Mouse (Mus musculus) cerebellum, adult 18-20 months (tissue): ENCODE measurements around the gene Fkbp8.

ENCODE experiments used
- DNase-seq, 2 experiments: peaks; one replicate each; pipeline ENCODE4 v3.0.0; 2021

Gene Fkbp8

GRCm38 (mm10) chr8:70529741-70530161, 2.2 kb downstream of the Fkbp8 start:
- no peak for DNase-seq

GRCm38 (mm10) chr8:70530314-70530713, 2.8 kb downstream of the Fkbp8 start:
- no peak for DNase-seq

- no peak for DNase-seq
These were observed 6.8 kb downstream of the Fkbp8 start for GRCm38 (mm10) chr8:70534281-70534680.

- DNase-seq: no peak
These were observed 7.7 kb downstream of the Fkbp8 start for GRCm38 (mm10) chr8:70535221-70535620.

GRCm38 (mm10) chr8:70535701-70536100, 8.2 kb downstream of the Fkbp8 start:
- DNase-seq: no peak

GRCm38 (mm10) chr8:70538024-70538579, 10.6 kb downstream of the Fkbp8 start:
- DNase-seq: peak in 1 of 2 experiments; percentile 49

GRCm38 (mm10) chr8:70538633-70539076, 11.1 kb downstream of the Fkbp8 start:
- DNase-seq: peak; percentile 99 to 100

GRCm38 (mm10) chr8:70539077-70539813, 11.7 kb downstream of the Fkbp8 start, which contains the start of gene Ell:
Gene Ell (plus strand): TSS chr8:70539457.
- peak; percentile 98 to 99 for DNase-seq

- no peak for DNase-seq
These were observed 12.5 kb downstream of the Fkbp8 start for GRCm38 (mm10) chr8:70540013-70540506.

GRCm38 (mm10) chr8:70540507-70541071, 13.1 kb downstream of the Fkbp8 start:
- no peak for DNase-seq

GRCm38 (mm10) chr8:70541081-70541480, 13.6 kb downstream of the Fkbp8 start:
- DNase-seq: no peak

- no peak for DNase-seq
These were observed 16.7 kb downstream of the Fkbp8 start for GRCm38 (mm10) chr8:70544200-70544687.

GRCm38 (mm10) chr8:70546412-70546811, 18.9 kb downstream of the Fkbp8 start:
- DNase-seq: no peak

GRCm38 (mm10) chr8:70547762-70548161, 20.2 kb downstream of the Fkbp8 start:
- DNase-seq: no peak

- no peak for DNase-seq
These were observed 22.1 kb downstream of the Fkbp8 start for GRCm38 (mm10) chr8:70549412-70550184.

GRCm38 (mm10) chr8:70551558-70552161, 24.1 kb downstream of the Fkbp8 start:
- no peak for DNase-seq

GRCm38 (mm10) chr8:70552836-70553235, 25.3 kb downstream of the Fkbp8 start:
- DNase-seq: no peak

- DNase-seq: peak; percentile 78 to 84
These were observed 26.2 kb downstream of the Fkbp8 start for GRCm38 (mm10) chr8:70553740-70554139.

GRCm38 (mm10) chr8:70555079-70555747, 27.7 kb downstream of the Fkbp8 start:
- no peak for DNase-seq

- DNase-seq: no peak
These were observed 30.8 kb downstream of the Fkbp8 start for GRCm38 (mm10) chr8:70558334-70558733.

- no peak for DNase-seq
These were observed 31.5 kb downstream of the Fkbp8 start for GRCm38 (mm10) chr8:70558983-70559382.

GRCm38 (mm10) chr8:70560096-70560495, 32.6 kb downstream of the Fkbp8 start:
- DNase-seq: peak; percentile 57 to 64
